Mouse (Mus musculus): ENCODE measurements around the gene Emc8. TPM values are rescaled to one million over a fixed set of nuclear protein-coding genes. Genes with fewer than 3 reads are reported as not detected.
A peak's percentile ranks its signal among the peaks of the same experiment; 100 is the strongest.

Emc8 gene
- polyA plus RNA-seq, 1 experiment from 2014 or later, result 322 TPM

DNA sequence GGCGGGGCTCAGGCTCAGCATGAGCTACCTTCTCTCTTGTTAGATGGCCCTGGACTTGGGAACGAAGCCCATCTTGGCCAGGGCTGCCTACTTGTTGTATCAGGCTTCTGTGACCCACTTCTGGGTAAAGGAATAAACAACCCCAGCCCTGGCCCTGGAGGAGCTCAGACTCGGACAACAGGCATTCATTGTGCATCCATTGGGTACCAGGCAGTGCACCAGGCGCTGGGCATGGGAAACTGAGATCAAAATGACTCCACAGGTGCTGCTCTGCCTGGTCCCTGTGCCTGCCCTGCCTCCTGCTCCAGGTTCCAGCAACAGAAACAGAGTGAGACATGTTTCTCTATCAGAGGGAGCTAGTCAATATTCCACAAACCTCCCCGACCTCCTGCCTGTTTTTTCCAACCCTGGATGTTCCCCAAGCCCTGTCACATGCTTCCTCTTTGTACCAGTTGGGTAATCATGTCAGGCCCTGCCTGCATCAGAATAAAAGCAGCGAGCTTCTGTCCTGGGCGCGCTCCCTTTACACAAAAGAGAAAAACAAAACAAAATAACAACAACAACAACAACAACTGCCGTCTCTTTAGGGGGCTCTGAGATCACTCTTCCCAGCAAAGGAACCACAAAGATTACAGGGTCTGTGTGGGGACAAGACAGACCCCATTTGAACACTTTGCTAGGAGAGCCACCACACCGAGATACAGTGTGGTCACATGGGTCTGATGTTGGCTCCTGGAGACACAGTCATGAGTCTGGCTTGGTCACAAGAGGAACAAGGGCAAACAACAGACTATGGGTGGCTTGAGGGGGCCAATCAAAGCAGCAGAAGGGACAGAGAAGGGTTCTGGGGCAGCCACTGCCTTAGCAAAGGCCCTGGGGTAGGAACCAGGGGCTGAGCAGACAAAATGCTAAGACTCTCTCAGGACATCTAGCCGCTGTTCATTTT is 48.9 kb downstream of the Emc8 start:
- no peak overlapping the region for H3K27ac ChIP-seq (replicated peaks; ENCODE audit: low read depth, low read length)
- H3K4me2 ChIP-seq (ENCODE audit: low read depth, low read length), result no peak overlapping the region
- no peak overlapping the region; the same call in 1 of the 2 replicates for H3K9ac ChIP-seq (replicated peaks; ENCODE audit: low read length)
- WGBS, result 73% methylated on average over 11 of the region's 11 CpGs
- no peaks in the 10 kb centered on the region for H3K36me3 ChIP-seq (replicated peaks; ENCODE audit: control insufficient read depth, insufficient read depth, low read depth, low read length)
- no peak for DNase-seq (ENCODE audit: low spot score)
- no peaks in the 10 kb centered on the region for H3K27me3 ChIP-seq (ENCODE audit: control insufficient read depth, insufficient read depth, low read length)
- ATAC-seq (replicated peaks; ENCODE audit: insufficient number of reproducible peaks, low FRiP score, low TSS enrichment, low read depth), result no peak
- peaks cover 3% of the 10 kb centered on the region; the same call in 1 of the 2 replicates for H3K4me1 ChIP-seq (ENCODE audit: control insufficient read depth, insufficient read depth, low read length)
- no peak overlapping the region for H3K4me3 ChIP-seq (ENCODE audit: low read depth, low read length)
- H3K9me3 ChIP-seq (replicated peaks; ENCODE audit: control insufficient read depth, low read length), result no peaks in the 10 kb centered on the region

DNA sequence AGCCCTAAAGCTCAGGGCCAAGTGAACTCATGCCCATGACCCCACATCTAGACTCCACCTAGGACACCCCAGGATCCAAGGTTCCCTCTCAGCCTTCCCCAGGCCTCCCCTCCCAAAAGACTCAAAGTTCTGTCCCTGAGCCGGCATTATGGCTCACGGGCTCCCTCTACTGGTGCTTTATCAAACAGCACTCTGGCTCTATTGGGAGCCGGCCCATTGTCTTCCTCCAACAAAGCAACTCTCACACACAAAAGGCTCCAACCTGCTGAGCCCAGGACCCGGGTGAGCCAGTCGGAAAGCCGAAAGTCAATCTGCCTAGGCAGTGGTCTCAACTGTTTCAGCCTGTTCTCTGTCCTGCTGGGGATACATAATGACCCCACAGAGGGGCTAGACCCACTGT is 50.3 kb downstream of the Emc8 start:
- peak; percentile 21; the same call in 1 of the 2 replicates for ATAC-seq (replicated peaks; ENCODE audit: insufficient number of reproducible peaks, low FRiP score, low TSS enrichment, low read depth)
- Histone ChIP-seq H3K9me3 (replicated peaks; ENCODE audit: control insufficient read depth, low read length) (no peaks in the 10 kb centered on the region), H3K27ac (replicated peaks; ENCODE audit: low read depth, low read length) (no peak overlapping the region), H3K36me3 (replicated peaks; ENCODE audit: control insufficient read depth, insufficient read depth, low read depth, low read length) (no peaks in the 10 kb centered on the region), H3K4me3 (ENCODE audit: low read depth, low read length) (no peak overlapping the region), H3K4me1 (ENCODE audit: control insufficient read depth, insufficient read depth, low read length) (peaks cover 3% of the 10 kb centered on the region; the same call in 1 of the 2 replicates), H3K9ac (replicated peaks; ENCODE audit: low read length) (peak overlapping the region; percentile 34; the same call in 1 of the 2 replicates), H3K27me3 (ENCODE audit: control insufficient read depth, insufficient read depth, low read length) (no peaks in the 10 kb centered on the region), H3K4me2 (ENCODE audit: low read depth, low read length) (no peak overlapping the region)
- 2% methylated on average over 6 of the region's 6 CpGs for WGBS
- peak; percentile 88 for DNase-seq (ENCODE audit: low spot score)

DNA sequence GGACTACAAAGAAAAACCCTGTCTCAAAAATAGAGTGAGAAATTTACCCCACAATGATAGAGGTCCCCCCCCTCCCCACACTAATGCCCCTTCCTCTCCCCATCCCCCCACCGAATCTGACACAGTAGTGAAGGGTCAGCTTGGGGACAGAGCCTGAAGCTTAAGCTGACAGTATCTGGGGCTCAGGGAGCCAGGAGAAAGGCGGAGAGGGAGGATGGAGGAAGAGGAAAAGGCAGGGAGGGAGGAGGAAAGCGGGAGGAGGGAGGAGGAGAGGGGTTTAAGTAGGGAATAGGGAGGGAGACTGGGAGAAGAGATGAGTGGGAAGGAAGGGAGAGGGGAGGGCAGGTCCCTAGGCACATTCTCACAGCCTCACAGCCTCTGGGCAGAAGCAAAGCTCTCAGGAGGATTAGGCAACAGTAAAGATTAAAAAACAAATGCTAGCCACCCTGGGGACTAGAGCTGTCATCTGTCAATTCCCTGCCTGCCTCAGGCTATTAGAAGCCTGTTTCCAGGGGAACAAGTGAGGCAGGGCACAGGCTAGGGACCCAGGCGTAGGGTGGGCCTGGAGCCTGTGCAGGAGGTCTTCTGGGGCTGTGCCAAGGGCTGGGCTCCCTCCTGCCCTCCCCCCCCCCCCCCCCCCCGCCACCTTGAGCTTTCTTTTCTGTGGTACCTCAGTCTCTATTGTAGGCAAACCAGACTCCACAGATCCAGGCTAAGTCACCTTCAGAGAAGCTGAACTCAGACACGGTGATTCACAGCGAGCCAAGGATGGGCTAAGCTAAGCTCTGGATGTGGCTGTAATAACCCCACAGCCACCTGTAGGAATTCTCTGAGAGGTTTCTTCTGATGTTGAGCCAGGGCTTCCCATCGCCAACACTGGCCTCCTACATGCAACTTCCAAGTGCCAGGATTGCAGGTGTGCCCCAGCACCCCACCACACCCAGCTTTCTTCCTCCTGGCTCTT is 51.4 kb downstream of the Emc8 start:
- peak overlapping the region; percentile 28 for H3K9ac ChIP-seq (replicated peaks; ENCODE audit: low read length)

DNA sequence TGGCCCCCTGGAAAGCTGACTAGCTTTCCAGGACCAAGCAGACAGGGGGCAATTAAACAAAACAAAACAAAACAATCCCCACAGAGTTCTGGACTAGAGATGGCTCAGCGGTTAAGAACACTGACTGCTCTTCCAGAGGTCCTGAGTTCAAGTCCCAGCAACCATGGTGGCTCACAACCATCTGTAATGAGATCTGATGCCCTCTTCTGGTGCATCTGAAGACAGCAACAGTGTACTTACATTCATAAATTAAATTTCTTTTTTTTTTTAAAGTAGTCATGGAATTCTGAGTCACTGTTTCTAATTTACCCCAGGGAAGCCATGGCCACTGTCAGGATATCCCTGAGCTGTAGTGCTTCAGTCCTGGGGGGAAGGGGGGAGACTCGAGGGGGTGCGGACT is 53.9 kb downstream of the Emc8 start:
- Histone ChIP-seq H3K4me1 (ENCODE audit: control insufficient read depth, insufficient read depth, low read length) (peaks cover 3% of the 10 kb centered on the region; the same call in 1 of the 2 replicates), H3K4me3 (ENCODE audit: low read depth, low read length) (no peak overlapping the region), H3K27ac (replicated peaks; ENCODE audit: low read depth, low read length) (no peak overlapping the region), H3K4me2 (ENCODE audit: low read depth, low read length) (no peak overlapping the region), H3K27me3 (ENCODE audit: control insufficient read depth, insufficient read depth, low read length) (no peaks in the 10 kb centered on the region), H3K36me3 (replicated peaks; ENCODE audit: control insufficient read depth, insufficient read depth, low read depth, low read length) (no peaks in the 10 kb centered on the region), H3K9me3 (replicated peaks; ENCODE audit: control insufficient read depth, low read length) (no peaks in the 10 kb centered on the region), H3K9ac (replicated peaks; ENCODE audit: low read length) (no peak overlapping the region)
- DNase-seq (ENCODE audit: low spot score) (no peak), ATAC-seq (replicated peaks; ENCODE audit: insufficient number of reproducible peaks, low FRiP score, low TSS enrichment, low read depth) (no peak)
- 89% methylated on average over 3 of the region's 3 CpGs for WGBS

More for the DNA sequence above, 51.4 kb downstream of the Emc8 start:
- H3K27me3 ChIP-seq (ENCODE audit: control insufficient read depth, insufficient read depth, low read length), result no peaks in the 10 kb centered on the region
- peak; percentile 68 for ATAC-seq (replicated peaks; ENCODE audit: insufficient number of reproducible peaks, low FRiP score, low TSS enrichment, low read depth)
- H3K36me3 ChIP-seq (replicated peaks; ENCODE audit: control insufficient read depth, insufficient read depth, low read depth, low read length), result no peaks in the 10 kb centered on the region
- H3K27ac ChIP-seq (replicated peaks; ENCODE audit: low read depth, low read length), result 0 out of 2 replicates have a peak overlapping the region, but pooled peaks have one; percentile 28
- no peak overlapping the region for H3K4me2 ChIP-seq (ENCODE audit: low read depth, low read length)
- WGBS, result 19% methylated on average over 7 of the region's 8 CpGs
- H3K9me3 ChIP-seq (replicated peaks; ENCODE audit: control insufficient read depth, low read length), result no peaks in the 10 kb centered on the region
- no peak overlapping the region for H3K4me3 ChIP-seq (ENCODE audit: low read depth, low read length)
- H3K4me1 ChIP-seq (ENCODE audit: control insufficient read depth, insufficient read depth, low read length), result peaks cover 3% of the 10 kb centered on the region; the same call in 1 of the 2 replicates
- peak; percentile 45 for DNase-seq (ENCODE audit: low spot score)

DNA sequence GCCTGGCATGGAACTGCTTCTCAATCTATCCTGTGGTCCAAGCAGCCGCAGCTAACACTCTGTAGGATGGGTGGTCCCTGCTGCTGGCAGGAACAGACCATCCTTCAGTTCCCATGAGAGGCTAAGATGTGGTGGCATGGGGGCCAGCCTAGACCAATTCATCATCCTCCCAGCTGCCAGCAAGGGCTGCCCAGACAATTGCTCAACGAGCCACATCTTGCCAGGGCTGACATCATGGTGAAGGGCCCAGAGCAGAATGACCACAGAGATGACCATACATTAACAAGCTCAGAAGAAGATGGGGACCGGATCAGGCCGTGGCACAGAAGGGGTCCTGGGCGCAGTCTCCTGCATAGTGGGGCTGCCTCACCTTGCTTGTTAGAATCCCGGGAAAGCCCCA is 57.5 kb downstream of the Emc8 start:
- Histone ChIP-seq H3K27ac (replicated peaks; ENCODE audit: low read depth, low read length) (no peak overlapping the region), H3K4me2 (ENCODE audit: low read depth, low read length) (no peak overlapping the region), H3K4me3 (ENCODE audit: low read depth, low read length) (no peak overlapping the region), H3K27me3 (ENCODE audit: control insufficient read depth, insufficient read depth, low read length) (no peaks in the 10 kb centered on the region), H3K4me1 (ENCODE audit: control insufficient read depth, insufficient read depth, low read length) (no peaks in the 10 kb centered on the region), H3K9me3 (replicated peaks; ENCODE audit: control insufficient read depth, low read length) (no peaks in the 10 kb centered on the region), H3K36me3 (replicated peaks; ENCODE audit: control insufficient read depth, insufficient read depth, low read depth, low read length) (no peaks in the 10 kb centered on the region), H3K9ac (replicated peaks; ENCODE audit: low read length) (no peak overlapping the region)
- no peak for ATAC-seq (replicated peaks; ENCODE audit: insufficient number of reproducible peaks, low FRiP score, low TSS enrichment, low read depth)
- DNase-seq (ENCODE audit: low spot score), result no peak
- WGBS, result 94% methylated on average over 6 of the region's 6 CpGs

DNA sequence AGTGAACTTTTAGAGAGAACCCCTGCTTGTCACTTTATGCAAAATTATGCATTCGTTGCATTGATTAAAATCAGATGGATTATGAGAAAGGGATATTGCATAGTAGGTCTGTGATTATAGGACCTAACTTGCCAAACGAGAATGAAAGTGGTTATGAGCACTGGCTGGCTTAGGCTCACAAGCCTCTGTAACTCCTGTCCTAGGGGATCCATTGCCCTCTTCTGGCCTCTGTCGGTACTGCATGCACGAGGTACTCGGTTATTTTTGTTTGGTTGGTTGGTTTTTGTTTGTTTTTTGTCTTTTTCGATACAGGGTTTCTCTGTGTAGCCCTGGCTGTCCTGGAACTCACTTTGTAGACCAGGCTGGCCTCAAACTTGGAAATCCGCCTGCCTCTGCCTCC is 60.5 kb downstream of the Emc8 start:
- no peaks in the 10 kb centered on the region for H3K27me3 ChIP-seq (ENCODE audit: control insufficient read depth, insufficient read depth, low read length)
- no peak overlapping the region for H3K9ac ChIP-seq (replicated peaks; ENCODE audit: low read length)
- 11% methylated on average over 7 of the region's 7 CpGs for WGBS
- H3K4me1 ChIP-seq (ENCODE audit: control insufficient read depth, insufficient read depth, low read length), result no peaks in the 10 kb centered on the region
- no peaks in the 10 kb centered on the region for H3K9me3 ChIP-seq (replicated peaks; ENCODE audit: control insufficient read depth, low read length)
- no peak overlapping the region for H3K4me3 ChIP-seq (ENCODE audit: low read depth, low read length)
- no peaks in the 10 kb centered on the region for H3K36me3 ChIP-seq (replicated peaks; ENCODE audit: control insufficient read depth, insufficient read depth, low read depth, low read length)
- H3K4me2 ChIP-seq (ENCODE audit: low read depth, low read length), result no peak overlapping the region
- DNase-seq (ENCODE audit: low spot score), result peak; percentile 81
- H3K27ac ChIP-seq (replicated peaks; ENCODE audit: low read depth, low read length), result no peak overlapping the region
- ATAC-seq (replicated peaks; ENCODE audit: insufficient number of reproducible peaks, low FRiP score, low TSS enrichment, low read depth), result no peak

DNA sequence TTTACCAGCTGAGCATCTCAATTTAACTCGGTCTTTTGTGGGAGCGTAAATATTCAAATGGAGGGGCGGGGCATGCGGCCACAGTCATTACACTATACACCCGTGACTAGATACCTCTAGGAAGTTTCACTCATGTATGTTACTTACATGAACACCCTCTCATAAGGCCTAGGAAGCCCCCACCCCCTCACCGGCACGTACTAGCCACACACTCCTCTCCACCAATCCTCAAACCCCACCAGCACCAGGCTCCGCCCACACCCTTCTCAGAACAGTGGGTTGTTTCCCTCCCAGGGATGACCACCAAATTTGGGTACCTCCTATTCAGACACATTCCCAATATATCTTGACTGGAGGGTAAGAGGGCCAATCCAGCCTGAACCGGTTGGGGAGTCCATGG is 60.9 kb downstream of the Emc8 start:
- no peak overlapping the region for H3K4me3 ChIP-seq (ENCODE audit: low read depth, low read length)
- no peaks in the 10 kb centered on the region for H3K27me3 ChIP-seq (ENCODE audit: control insufficient read depth, insufficient read depth, low read length)
- no peak overlapping the region for H3K4me2 ChIP-seq (ENCODE audit: low read depth, low read length)
- H3K9ac ChIP-seq (replicated peaks; ENCODE audit: low read length), result no peak overlapping the region
- DNase-seq (ENCODE audit: low spot score), result no peak
- H3K36me3 ChIP-seq (replicated peaks; ENCODE audit: control insufficient read depth, insufficient read depth, low read depth, low read length), result no peaks in the 10 kb centered on the region
- 81% methylated on average over 9 of the region's 9 CpGs for WGBS
- H3K4me1 ChIP-seq (ENCODE audit: control insufficient read depth, insufficient read depth, low read length), result no peaks in the 10 kb centered on the region
- H3K27ac ChIP-seq (replicated peaks; ENCODE audit: low read depth, low read length), result no peak overlapping the region
- H3K9me3 ChIP-seq (replicated peaks; ENCODE audit: control insufficient read depth, low read length), result no peaks in the 10 kb centered on the region
- ATAC-seq (replicated peaks; ENCODE audit: insufficient number of reproducible peaks, low FRiP score, low TSS enrichment, low read depth), result no peak

Data from embryonic facial prominence, embryonic 11.5 days (tissue).